Mouse (Mus musculus) naive thymus-derived CD4-positive, alpha-beta T cell, adult 2 months (primary cell): ENCODE data around the gene Cep41.

Experiments used
- DNase-seq: peaks from one replicate; pipeline ENCODE4 v3.0.0-alpha.2; 2011; ENCODE audit warnings: low read depth

Gene Cep41

DNA sequence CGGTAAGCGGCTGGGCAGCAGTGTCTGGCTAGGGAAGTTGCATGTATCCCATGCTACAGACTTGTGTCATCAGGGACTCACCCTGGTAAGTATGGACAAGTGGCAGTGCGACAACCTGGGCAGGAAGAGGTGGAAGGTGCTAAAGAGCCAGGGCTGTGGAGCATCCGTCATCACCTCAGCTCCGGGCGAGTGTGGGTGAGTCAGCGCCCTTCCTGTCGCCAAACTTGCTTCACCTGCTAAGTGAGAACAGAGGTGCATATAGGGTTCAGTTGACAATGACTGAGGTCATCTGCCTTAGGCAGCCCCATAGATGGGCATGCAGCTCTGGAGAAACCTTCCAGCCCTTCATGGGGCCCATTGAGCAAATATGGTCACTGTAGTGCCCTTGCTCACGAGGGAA, 68.8 kb downstream of the Cep41 start:
- no peak for DNase-seq

DNA sequence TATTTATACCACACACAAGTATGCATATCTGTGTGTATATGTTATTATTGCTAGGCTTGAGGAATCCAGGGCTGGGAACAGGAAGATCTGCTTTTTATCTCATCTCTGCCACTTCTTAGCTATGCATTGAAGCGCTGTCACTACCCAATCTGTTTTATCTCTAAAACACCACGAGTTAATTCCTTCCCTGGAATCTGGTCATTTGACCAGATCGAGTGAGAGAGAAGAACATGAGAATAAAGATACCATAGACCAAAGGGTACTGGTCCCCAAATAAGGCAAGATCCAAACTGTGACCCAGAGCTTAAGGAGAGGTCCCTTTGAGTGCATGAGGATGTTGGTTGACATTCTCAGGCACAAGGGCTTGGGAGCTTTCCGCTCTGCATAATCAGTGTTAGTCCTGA, 71.6 kb downstream of the Cep41 start:
- no peak for DNase-seq

DNA sequence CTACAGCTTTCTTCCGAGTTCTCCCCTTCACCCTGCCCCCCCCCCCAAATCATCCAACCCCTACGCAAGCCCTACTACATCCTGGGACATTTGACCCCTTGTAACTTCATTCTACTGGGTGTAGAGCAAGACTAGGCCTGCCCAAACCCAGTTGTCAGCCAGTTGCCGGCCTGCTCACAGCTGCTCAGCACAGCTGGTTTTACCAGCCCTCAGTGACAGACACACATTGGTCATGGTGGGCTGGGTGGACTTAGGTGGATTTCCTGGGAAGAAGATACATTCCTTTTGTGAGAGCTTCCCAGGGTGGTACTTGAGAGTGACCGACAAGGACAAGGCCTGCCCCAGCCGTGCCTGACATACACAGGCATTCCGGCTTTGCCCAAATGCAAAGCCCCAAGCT, 72.6 kb downstream of the Cep41 start:
- DNase-seq = no peak

DNA sequence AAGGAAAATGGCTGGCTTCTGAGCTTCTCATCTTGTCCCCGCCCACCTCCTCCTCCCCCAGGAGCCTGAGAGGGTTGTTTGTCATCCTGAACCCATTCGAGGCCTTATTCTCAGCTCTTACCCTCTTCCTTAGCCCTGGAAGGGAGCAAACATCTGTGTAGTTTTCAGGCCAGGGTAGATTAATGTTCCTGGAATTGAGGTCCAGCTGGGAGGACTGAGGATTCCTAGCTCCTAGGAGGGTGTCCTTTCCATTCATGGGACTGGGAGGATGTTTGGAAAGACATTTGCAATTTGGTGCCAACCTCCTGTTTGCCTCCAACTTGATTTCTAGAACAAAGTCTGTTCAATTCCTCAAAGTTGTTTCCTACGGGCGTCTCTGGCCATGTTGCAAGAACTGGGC, 73.0 kb downstream of the Cep41 start:
- DNase-seq = no peak

DNA sequence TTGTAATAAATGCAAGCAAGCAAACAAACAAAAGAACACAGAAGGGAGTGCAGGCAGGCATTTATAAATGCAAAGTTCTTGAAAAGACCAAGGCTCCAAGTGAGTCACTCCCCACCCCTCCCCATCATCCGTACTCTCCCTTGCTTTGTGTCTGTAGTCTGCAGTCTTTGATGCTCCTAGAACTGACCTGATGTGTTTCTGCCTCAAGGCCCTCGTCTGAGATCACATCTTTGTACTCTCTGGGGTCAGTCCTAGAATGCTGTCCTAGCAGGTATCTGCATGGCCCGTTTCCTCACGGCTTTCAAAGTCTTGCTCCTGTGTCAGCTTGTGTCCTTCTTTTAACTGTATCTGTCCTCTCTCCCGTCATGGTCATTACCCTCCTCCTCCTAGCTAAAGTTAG, 73.9 kb downstream of the Cep41 start:
- DNase-seq = no peak

DNA sequence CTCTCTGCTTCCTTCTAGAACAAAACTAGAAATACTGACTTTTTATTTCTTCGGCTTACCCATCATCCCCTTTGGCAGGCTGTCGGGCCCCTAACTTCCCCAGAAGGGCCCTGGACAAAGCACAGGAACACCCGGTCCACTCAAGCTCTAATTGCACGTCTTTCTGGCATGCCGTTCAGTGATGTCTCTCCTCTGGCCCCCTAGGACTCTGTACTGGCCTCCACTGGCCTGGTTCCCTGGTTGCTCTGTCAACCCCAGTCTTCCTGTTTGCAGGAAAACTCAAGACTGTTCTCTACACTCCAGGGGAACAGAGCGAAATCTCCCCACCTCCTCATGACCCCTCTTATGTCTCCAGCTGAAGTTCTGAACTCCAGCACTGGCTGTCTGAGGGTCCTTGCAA, 74.8 kb downstream of the Cep41 start:
- no peak for DNase-seq

DNA sequence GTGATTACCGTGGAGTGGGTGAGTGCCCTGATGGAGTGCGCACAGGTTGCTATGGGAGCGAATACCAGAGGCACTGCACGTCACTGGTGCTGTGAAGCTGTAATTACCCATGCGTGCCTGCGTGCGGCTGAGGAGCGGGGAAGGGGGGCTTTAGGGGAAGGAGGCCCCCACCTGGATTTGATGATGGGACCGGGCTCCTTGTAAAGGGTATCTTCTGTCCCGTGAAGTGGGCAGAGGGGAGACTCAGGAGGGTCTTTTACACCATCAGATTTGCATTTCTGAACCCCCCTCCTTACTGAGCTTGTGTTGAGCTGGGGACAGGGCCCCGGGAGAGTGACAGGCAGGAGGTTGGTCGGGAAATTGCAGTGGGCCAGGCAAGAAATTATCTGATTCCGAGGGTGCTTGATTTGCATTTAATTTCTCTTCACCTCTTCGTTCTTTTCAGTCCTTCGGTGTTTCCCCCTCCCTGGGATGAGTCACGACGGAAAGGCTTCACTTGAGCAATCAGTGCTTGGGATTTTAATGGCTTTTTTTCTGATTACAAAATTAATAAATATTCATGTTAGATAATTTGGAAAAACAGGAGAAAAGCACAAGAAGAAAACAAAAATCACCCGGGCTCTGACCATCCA, 75.5 kb downstream of the Cep41 start:
- DNase-seq = peak; percentile 20

DNA sequence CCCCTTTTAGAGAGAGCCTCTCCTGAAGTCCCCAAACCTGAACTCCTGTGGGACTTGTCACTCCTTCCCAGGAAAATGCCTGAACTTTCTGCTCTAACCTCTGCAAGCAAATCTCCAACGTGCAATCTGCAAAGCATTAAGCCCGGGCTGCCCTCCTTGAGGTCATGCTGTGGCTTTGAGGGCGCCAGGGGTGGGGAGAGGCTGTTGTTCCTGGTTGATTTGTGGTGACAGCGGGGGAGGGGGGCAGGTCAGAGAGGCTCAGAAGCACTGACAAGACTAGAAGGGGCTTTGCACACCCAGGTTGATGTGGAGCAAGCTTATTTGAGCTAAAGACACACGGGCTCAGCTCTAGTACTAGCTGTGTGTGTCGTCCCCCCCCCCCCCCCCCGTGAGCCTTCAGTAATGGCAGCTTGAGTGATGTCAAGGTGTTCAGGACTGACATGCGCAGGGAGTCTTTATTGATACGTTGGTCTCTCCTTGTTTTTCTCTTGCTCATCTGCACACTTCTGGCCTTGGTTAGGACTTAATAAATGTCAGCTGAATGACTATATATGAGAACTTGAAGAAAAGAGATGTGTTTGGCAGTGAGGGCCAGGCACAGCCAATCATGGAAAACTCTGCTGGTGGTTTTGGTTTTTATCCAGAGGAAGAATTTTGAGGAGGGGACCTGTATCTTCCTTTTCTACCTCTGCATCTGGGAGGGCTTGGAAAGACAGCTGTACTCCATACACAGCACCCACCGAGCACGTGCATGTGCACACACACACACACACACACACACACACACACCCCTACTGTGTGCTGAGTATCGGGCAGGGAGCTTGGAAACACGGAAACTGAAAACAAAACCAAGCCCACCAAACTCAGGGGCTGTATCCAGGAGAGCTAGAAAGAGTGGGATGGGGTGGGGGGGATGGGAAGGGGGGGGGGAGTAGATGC, 76.3 kb downstream of the Cep41 start:
- DNase-seq = peak; percentile 25

DNA sequence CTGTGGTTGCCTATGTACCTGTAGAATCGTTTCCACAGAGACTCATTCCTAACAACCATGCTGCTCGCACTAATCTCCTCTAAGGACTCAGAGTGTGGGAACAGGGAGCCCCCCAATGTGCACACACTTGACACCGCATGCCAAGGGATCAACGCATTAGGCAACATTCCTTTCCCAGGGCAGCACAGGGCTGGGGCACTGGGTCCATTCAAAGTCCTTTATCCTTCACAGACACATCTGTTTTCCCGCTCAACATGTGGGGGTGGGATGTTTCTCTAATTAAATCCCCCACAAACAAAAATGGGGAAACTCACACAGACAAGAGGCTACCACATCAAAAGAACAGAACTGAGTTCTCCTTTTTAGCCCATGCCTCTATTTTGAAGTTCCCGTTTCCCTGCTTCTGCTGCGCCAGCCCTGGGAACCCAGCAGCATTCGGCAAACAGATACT, 77.0 kb downstream of the Cep41 start:
- no peak for DNase-seq

DNA sequence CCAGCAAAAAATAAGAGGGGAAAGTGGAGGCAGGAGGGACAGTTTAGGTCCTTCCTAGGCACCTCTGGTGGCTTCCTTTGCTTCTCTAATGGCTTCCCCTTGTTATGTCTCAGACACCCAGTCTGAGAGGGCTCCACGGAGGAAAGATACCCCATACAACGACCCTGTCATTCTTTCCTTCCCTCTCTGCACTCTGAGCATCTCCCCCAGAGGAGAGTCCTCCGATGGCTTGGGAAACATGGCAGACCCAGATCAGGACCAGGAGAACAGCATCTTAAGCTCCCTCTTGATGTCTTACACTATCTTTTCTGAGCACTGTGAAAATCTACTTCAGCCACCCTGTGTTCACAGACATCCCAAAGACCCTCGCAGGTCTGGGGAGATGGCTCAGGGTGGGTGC, 77.8 kb downstream of the Cep41 start:
- DNase-seq = no peak

DNA sequence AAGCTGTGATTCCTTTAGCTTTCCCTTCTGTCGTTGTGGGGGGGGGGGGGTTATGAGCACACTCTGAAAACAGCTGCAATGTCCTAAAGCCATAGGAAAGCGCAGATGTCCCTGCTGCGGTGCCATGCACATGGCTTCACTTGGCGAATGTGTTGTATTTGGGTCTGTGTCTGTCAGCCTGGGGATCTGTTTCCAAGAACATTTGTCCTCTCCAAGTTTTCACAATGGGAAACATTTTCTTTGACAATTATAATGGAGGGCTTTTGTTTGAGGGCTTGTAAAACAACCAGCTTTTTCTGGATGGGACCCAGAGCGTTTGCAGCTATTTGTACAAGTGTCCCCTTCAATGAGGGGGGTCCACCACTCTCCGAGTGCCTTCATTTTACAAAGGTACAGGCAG, 79.3 kb downstream of the Cep41 start:
- DNase-seq = no peak

DNA sequence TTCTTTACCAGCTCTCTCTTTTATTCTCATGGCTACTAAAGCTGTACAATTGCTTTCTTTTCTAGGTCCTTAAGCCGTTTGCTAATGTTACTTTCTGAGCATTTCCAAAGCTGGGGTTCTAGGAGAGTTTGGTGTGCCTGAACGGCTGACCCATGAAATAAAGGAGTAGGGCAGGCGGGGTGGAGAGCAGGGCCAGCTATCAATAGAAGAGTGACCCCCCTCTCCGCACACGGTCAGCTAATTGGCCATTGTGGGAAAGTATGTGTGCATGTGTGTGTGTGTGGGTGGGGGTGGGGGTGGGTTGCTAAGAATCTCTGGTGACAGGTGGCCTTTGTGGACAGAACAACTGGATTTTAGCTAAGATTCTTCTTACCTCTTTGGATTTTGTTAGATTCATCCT, 82.3 kb downstream of the Cep41 start:
- DNase-seq = no peak

DNA sequence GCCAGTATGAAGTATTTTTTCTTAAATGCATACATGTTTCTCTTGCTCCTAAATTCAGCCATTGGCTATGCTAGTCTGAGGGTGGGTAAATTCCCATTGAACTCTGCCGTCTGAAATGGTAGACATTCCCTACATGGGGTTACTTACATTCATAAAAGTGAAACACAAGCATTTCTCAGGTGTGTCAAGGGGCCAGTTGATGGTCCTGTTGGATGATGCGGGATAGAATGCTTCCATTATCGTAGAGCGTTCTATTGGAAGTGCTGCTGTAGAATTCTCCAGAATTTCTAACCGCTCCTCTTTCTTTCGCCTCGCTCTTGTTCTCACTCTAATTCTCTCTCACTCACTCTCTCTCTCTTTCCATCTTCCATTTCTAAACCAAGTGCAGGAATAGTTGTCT, 82.8 kb downstream of the Cep41 start, which contains the start of gene Cpa5:
Gene Cpa5, plus strand, starts transcription at position 301 of the 400 bp plus-strand sequence.
- no peak for DNase-seq

DNA sequence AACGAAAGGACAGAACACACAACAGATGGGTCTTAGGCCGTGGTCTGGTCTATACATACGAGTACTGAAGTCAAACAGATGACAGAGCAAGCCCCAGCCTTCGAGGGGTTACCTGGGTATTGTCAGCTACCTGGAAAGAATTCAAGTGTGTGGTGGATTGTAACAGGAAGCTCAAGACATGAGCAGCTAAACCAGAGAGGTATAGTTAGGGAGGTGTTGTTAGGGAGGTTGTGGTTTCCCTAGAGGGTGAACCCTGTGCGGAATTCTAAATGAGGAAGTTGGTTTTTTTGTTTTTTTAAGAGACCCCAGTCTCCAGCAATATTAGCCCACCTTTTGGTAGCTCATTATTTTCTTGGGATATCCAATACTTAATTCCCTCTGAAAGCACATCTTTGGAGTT, 87.9 kb downstream of the Cep41 start:
- no peak for DNase-seq

DNA sequence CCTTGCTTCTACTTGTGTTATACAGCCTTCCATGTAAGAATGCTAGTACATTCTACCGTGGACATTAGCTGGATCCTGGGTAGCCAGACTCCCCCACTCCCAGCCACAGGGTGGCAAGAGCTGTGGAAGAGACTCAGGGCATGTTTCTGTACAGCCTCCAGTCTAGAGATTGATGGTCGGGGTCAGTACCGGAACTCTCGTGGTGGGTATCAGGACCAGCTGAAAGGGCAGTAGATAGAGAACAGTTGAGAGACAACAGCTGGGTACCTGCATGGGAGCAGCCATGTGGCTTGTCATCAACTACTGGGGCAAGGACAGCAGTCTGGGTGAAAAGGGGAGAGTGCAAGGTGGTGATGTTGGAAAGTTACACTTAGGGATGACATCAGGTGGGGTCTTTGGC, 88.4 kb downstream of the Cep41 start:
- DNase-seq = no peak

DNA sequence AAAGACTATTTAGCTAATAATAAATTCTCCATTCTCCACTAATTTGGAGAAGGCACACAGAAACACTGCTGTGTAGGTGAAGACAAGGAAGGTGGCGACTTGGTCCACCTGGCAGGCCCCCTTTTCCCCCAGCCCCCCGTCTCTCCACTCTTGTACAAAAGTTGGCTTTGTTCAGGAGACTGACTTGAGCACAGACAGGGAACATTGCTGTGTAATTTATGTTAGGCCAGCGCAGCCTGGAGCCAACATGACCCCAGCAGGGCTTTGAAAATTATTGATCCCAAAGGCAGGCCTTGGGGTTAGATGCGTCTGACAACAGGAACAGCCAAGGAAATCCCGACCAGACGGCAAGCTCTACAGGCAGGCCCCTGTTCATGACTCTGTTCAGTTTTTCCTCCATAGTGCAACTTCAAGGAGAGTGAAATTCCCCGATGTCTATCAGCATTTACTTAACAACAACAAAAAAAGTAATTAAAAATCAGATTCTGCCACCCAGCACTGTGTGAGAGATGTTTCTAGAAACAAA, 89.1 kb downstream of the Cep41 start:
- DNase-seq = no peak
